Mouse (Mus musculus) ES-Bruce4 (cell line): ENCODE data around the gene C77080.

ENCODE experiments used
- CTCF ChIP-seq: IDR thresholded peaks from one replicate; pipeline ENCODE4 v1.8.1; 2011; ENCODE audit warnings: low read depth, low read length
- EP300 ChIP-seq: IDR thresholded peaks from 2 replicates; pipeline ENCODE4 v1.6.1; 2011; ENCODE audit warnings: low read depth, low read length; ENCODE audit not compliant: insufficient read depth
- POLR2A ChIP-seq: IDR thresholded peaks from one replicate; pipeline ENCODE4 v1.8.1; 2011; ENCODE audit warnings: low read length; ENCODE audit not compliant: insufficient read depth

DNA sequence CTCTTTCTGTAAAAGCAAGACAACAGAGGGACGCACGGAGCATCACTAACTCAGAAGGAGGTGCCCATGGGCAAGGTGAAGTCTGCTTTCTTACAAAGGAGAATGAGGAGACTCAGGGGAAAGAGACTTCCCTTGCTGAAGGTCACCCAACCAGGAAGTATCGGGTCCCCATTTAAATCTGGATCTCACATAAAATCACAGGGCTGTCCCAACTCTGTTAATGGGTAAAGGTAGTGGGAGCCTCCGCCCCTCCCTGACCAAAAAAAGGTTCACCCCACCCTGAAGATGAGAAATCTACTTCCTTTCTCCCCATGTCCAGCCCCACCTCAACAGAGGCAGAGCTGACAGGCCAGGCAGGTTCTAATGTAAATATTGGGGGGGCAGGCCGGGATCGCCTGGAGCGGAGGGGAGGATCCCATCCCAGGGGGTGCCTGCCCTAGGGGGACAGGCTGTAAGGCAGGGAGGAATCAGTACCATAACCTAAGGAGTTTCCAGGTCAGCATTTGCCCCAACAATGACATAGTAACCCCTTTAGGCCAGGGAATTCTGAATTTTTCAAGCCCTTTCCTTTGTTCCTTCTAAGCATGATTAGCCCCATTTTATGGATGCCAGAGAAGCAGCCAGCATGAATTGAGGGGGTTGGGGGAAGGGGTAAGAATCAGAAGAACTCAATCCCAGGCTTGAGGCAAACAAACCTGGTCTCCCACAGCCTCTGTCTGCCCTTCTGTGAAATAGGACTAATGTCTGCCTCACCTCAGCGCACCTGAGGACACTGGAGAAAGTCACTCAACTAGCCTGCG lies 28.4 kb downstream of the C77080 start:
- TF ChIP-seq CTCF (no peak), EP300 (peak; percentile 91), POLR2A (no peak)
